In the genomic region with DNA sequence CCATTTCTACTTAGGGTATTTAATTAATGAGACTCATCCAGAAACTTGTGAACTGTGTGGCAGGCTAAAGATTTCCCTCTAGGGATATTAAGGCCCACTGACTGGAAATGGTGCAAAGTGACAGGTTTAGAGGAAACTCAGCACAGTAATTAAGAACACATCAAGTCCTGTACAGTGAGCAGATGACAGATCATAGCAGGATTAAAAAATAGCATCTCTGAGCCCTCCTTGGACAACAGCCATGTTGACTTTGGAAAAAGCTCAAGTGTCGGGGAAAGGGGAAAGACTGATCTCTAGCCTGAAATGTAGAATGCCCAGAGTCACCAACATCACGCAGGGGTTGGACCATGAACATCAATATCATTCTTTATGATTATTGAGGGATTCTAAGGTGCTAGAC, we compare ENCODE assay signal across 15 mouse cellular contexts.
DNase-seq lines count a peak whose midpoint lies in the region; ATAC-seq lines count a peak whose summit lies in the region.
"Had no signal": no experiment of that assay in that cellular context is flagged by ENCODE, and none has a peak within 500 bp of the region (broad histone marks: within the 10 kb centered on the region; RNA-seq: fewer than 3 reads in every experiment).

No protein-coding gene starts in this region.

- DNase-seq in cerebellum, postnatal 10 days, result peak; percentile 89
- DNase-seq in kidney, postnatal 4 days, result peak; percentile 19 to 31
- no peak for DNase-seq in kidney, postnatal 36 days
- DNase-seq in retina, postnatal 1 day, result peak; percentile 29
- DNase-seq in retina, embryonic 14.5 days (ENCODE audit: low spot score), result no peak
- no peak for DNase-seq in liver
- DNase-seq: cerebellum, adult 11 months; forebrain, postnatal 0 days; gastrocnemius, postnatal 25 days; heart, adult 18-20 months; kidney, adult 2 months; thymus, postnatal 14 days had no signal

- ATAC-seq in cerebellum, adult (ENCODE audit: insufficient number of reproducible peaks, low FRiP score, low TSS enrichment), result no peak
- ATAC-seq: forebrain, postnatal 0 days; inflammation-experienced regulatory T-cells, adult 6 months; midbrain, embryonic 13.5 days had no signal

Comparison
In these comparisons a context has a peak if more than half of its experiments do, and no peak if none do; other contexts are left out.
1. DNase-seq: peak in cerebellum, postnatal 10 days (2 of 2), kidney, postnatal 4 days (2 of 2) and retina, postnatal 1 day (single experiment); none in kidney, postnatal 36 days (0 of 2), retina, embryonic 14.5 days (single experiment) and liver (single experiment).